Mouse (Mus musculus): ENCODE data around the gene Pkig. TPM values are rescaled to one million over a fixed set of nuclear protein-coding genes. Genes with fewer than 3 reads are reported as not detected.

Pkig gene
- polyA plus RNA-seq, 1 experiment from 2014 or later, result 134 TPM

- Histone ChIP-seq H3K4me2 (no peak overlapping the region), H3K4me3 (no peak overlapping the region), H3K9ac (no peak overlapping the region), H3K27me3 (replicated peaks) (no peaks in the 10 kb centered on the region), H3K9me3 (replicated peaks) (no peaks in the 10 kb centered on the region), H3K36me3 (peaks cover 13% of the 10 kb centered on the region), H3K4me1 (peaks cover 43% of the 10 kb centered on the region), H3K27ac (no peak overlapping the region)
- 72% methylated on average over 6 of the region's 6 CpGs for WGBS (ENCODE audit: insufficient replicate concordance)
- no peak for ATAC-seq
Measured at GRCm38 (mm10) chr2:163716853-163717252, 58.7 kb downstream of the Pkig start.

GRCm38 (mm10) chr2:163718526-163718925 lies 60.3 kb downstream of the Pkig start:
- Histone ChIP-seq H3K4me2 (peak overlapping the region; percentile 55; the same call in 1 of the 2 replicates), H3K9ac (0 out of 2 replicates have a peak overlapping the region, but pooled peaks have one; percentile 49), H3K36me3 (peaks cover 28% of the 10 kb centered on the region), H3K4me3 (no peak overlapping the region), H3K27me3 (replicated peaks) (no peaks in the 10 kb centered on the region), H3K27ac (peak overlapping the region; percentile 57; the same call in 1 of the 2 replicates), H3K4me1 (peaks cover 29% of the 10 kb centered on the region), H3K9me3 (replicated peaks) (no peaks in the 10 kb centered on the region)
- no peak; the same call in 1 of the 2 replicates for ATAC-seq
- WGBS (ENCODE audit: insufficient replicate concordance), result 49% methylated on average over 2 of the region's 2 CpGs

GRCm38 (mm10) chr2:163718951-163719603 lies 60.9 kb downstream of the Pkig start:
- 0 out of 2 replicates have a peak overlapping the region, but pooled peaks have one; percentile 20 for H3K4me3 ChIP-seq
- no peaks in the 10 kb centered on the region for H3K9me3 ChIP-seq (replicated peaks)
- 35% methylated on average over 9 of the region's 9 CpGs for WGBS (ENCODE audit: insufficient replicate concordance)
- H3K4me1 ChIP-seq, result peaks cover 28% of the 10 kb centered on the region
- H3K27ac ChIP-seq, result peak overlapping the region; percentile 57; the same call in 1 of the 2 replicates
- H3K9ac ChIP-seq, result 0 out of 2 replicates have a peak overlapping the region, but pooled peaks have one; percentile 49
- ATAC-seq, result peak; percentile 74
- H3K36me3 ChIP-seq, result peaks cover 33% of the 10 kb centered on the region
- peak overlapping the region; percentile 55 for H3K4me2 ChIP-seq
- H3K27me3 ChIP-seq (replicated peaks), result no peaks in the 10 kb centered on the region

- no peak overlapping the region for H3K4me3 ChIP-seq
- 0 out of 2 replicates have a peak, but pooled peaks have one; percentile 9 for ATAC-seq
- H3K27ac ChIP-seq, result no peak overlapping the region
- H3K4me2 ChIP-seq, result peak overlapping the region; percentile 55; the same call in 1 of the 2 replicates
- no peak overlapping the region for H3K9ac ChIP-seq
- H3K4me1 ChIP-seq, result peaks cover 28% of the 10 kb centered on the region
- no peaks in the 10 kb centered on the region for H3K27me3 ChIP-seq (replicated peaks)
- no peaks in the 10 kb centered on the region for H3K9me3 ChIP-seq (replicated peaks)
- 53% methylated on average over 4 of the region's 4 CpGs for whole genome bisulfite sequencing (ENCODE audit: insufficient replicate concordance)
- H3K36me3 ChIP-seq, result peaks cover 38% of the 10 kb centered on the region
Measured at GRCm38 (mm10) chr2:163719616-163720015, 61.4 kb downstream of the Pkig start.

GRCm38 (mm10) chr2:163722550-163722949 lies 64.4 kb downstream of the Pkig start:
- 87% methylated on average over 7 of the region's 7 CpGs for WGBS (ENCODE audit: insufficient replicate concordance)
- Histone ChIP-seq H3K4me2 (no peak overlapping the region), H3K9ac (no peak overlapping the region), H3K9me3 (replicated peaks) (no peaks in the 10 kb centered on the region), H3K4me3 (no peak overlapping the region), H3K4me1 (peaks cover 14% of the 10 kb centered on the region), H3K27me3 (replicated peaks) (no peaks in the 10 kb centered on the region), H3K27ac (no peak overlapping the region), H3K36me3 (peaks cover 64% of the 10 kb centered on the region)
- no peak for ATAC-seq

- ATAC-seq, result no peak
- H3K36me3 ChIP-seq, result peaks cover 83% of the 10 kb centered on the region
- no peaks in the 10 kb centered on the region for H3K9me3 ChIP-seq (replicated peaks)
- H3K4me2 ChIP-seq, result no peak overlapping the region
- 71% methylated on average over 5 of the region's 5 CpGs for WGBS (ENCODE audit: insufficient replicate concordance)
- no peak overlapping the region for H3K4me3 ChIP-seq
- H3K9ac ChIP-seq, result no peak overlapping the region
- H3K4me1 ChIP-seq, result no peaks in the 10 kb centered on the region
- no peak overlapping the region for H3K27ac ChIP-seq
- H3K27me3 ChIP-seq (replicated peaks), result no peaks in the 10 kb centered on the region
Measured at GRCm38 (mm10) chr2:163726766-163727393, 68.7 kb downstream of the Pkig start.

GRCm38 (mm10) chr2:163728300-163728699 lies 70.1 kb downstream of the Pkig start:
- peaks cover 71% of the 10 kb centered on the region for H3K36me3 ChIP-seq
- no peaks in the 10 kb centered on the region for H3K4me1 ChIP-seq
- H3K4me2 ChIP-seq, result no peak overlapping the region
- H3K9ac ChIP-seq, result no peak overlapping the region
- H3K27ac ChIP-seq, result no peak overlapping the region
- H3K4me3 ChIP-seq, result no peak overlapping the region
- WGBS (ENCODE audit: insufficient replicate concordance), result 79% methylated on average over 4 of the region's 4 CpGs
- no peaks in the 10 kb centered on the region for H3K9me3 ChIP-seq (replicated peaks)
- ATAC-seq, result no peak
- no peaks in the 10 kb centered on the region for H3K27me3 ChIP-seq (replicated peaks)

GRCm38 (mm10) chr2:163732021-163732420 lies 73.8 kb downstream of the Pkig start:
- Histone ChIP-seq H3K36me3 (peaks cover 34% of the 10 kb centered on the region), H3K4me1 (peaks cover 23% of the 10 kb centered on the region; the same call in 1 of the 2 replicates), H3K27ac (no peak overlapping the region), H3K9me3 (replicated peaks) (no peaks in the 10 kb centered on the region), H3K4me3 (no peak overlapping the region), H3K27me3 (replicated peaks) (no peaks in the 10 kb centered on the region), H3K4me2 (no peak overlapping the region), H3K9ac (no peak overlapping the region)
- WGBS (ENCODE audit: insufficient replicate concordance), result 80% methylated on average over 11 of the region's 11 CpGs
- no peak for ATAC-seq

GRCm38 (mm10) chr2:163735163-163735562 lies 77.0 kb downstream of the Pkig start:
- Histone ChIP-seq H3K9me3 (replicated peaks) (no peaks in the 10 kb centered on the region), H3K4me2 (no peak overlapping the region), H3K9ac (no peak overlapping the region), H3K4me1 (peaks cover 27% of the 10 kb centered on the region), H3K27me3 (replicated peaks) (no peaks in the 10 kb centered on the region), H3K36me3 (peaks cover 20% of the 10 kb centered on the region), H3K4me3 (no peak overlapping the region), H3K27ac (no peak overlapping the region)
- 76% methylated on average over 9 of the region's 9 CpGs for WGBS (ENCODE audit: insufficient replicate concordance)
- no peak for ATAC-seq

GRCm38 (mm10) chr2:163735980-163736379 lies 77.8 kb downstream of the Pkig start:
- Histone ChIP-seq H3K27ac (no peak overlapping the region), H3K36me3 (peaks cover 11% of the 10 kb centered on the region), H3K4me2 (no peak overlapping the region), H3K4me1 (peaks cover 27% of the 10 kb centered on the region), H3K4me3 (no peak overlapping the region), H3K27me3 (replicated peaks) (no peaks in the 10 kb centered on the region), H3K9me3 (replicated peaks) (no peaks in the 10 kb centered on the region), H3K9ac (no peak overlapping the region)
- ATAC-seq, result no peak
- WGBS (ENCODE audit: insufficient replicate concordance), result 55% methylated on average over 6 of the region's 6 CpGs

GRCm38 (mm10) chr2:163742656-163743055 lies 84.5 kb downstream of the Pkig start:
- H3K9me3 ChIP-seq (replicated peaks), result no peaks in the 10 kb centered on the region
- H3K4me2 ChIP-seq, result no peak overlapping the region
- no peaks in the 10 kb centered on the region for H3K36me3 ChIP-seq
- H3K4me3 ChIP-seq, result no peak overlapping the region
- H3K27ac ChIP-seq, result no peak overlapping the region
- H3K9ac ChIP-seq, result no peak overlapping the region
- no peak for ATAC-seq
- no peaks in the 10 kb centered on the region for H3K27me3 ChIP-seq (replicated peaks)
- H3K4me1 ChIP-seq, result peaks cover 21% of the 10 kb centered on the region
- WGBS (ENCODE audit: insufficient replicate concordance), result 68% methylated on average over 5 of the region's 5 CpGs

GRCm38 (mm10) chr2:163743357-163743756 lies 85.2 kb downstream of the Pkig start:
- no peak overlapping the region for H3K4me3 ChIP-seq
- H3K9me3 ChIP-seq (replicated peaks), result no peaks in the 10 kb centered on the region
- peaks cover 3% of the 10 kb centered on the region for H3K27me3 ChIP-seq (replicated peaks)
- H3K36me3 ChIP-seq, result no peaks in the 10 kb centered on the region
- H3K9ac ChIP-seq, result no peak overlapping the region
- 0 out of 2 replicates have a peak, but pooled peaks have one; percentile 14 for ATAC-seq
- no peak overlapping the region for H3K4me2 ChIP-seq
- peaks cover 21% of the 10 kb centered on the region for H3K4me1 ChIP-seq
- 19% methylated on average over 6 of the region's 6 CpGs for WGBS (ENCODE audit: insufficient replicate concordance)
- no peak overlapping the region for H3K27ac ChIP-seq

Data from liver, embryonic 12.5 days (tissue).